Mouse (Mus musculus): ENCODE data around the gene Trdmt1. TPM values are rescaled to one million over a fixed set of nuclear protein-coding genes. Genes with fewer than 3 reads are reported as not detected.
A peak's percentile ranks its signal among the peaks of the same experiment; 100 is the strongest.

Trdmt1 gene
- polyA plus RNA-seq, 1 experiment from 2014 or later: 10.4 TPM

- no peaks in the 10 kb centered on the region for H3K9me3 ChIP-seq
Measured at GRCm38 (mm10) chr2:13527125-13527524, 17.3 kb downstream of the Trdmt1 start.

GRCm38 (mm10) chr2:13526205-13526604, 18.3 kb downstream of the Trdmt1 start:
- Histone ChIP-seq H3K36me3 (no peaks in the 10 kb centered on the region), H3K27me3 (no peaks in the 10 kb centered on the region), H3K4me1 (peaks cover 7% of the 10 kb centered on the region; the same call in 1 of the 2 replicates), H3K9me3 (no peaks in the 10 kb centered on the region), H3K4me2 (no peak overlapping the region), H3K27ac (no peak overlapping the region), H3K9ac (no peak overlapping the region), H3K4me3 (no peak overlapping the region)
- ATAC-seq (ENCODE audit: insufficient number of reproducible peaks, insufficient read depth, low FRiP score, low TSS enrichment, low read depth): no peak
- WGBS: 89% methylated on average over 2 of the region's 2 CpGs

More at GRCm38 (mm10) chr2:13527125-13527524, 17.3 kb downstream of the Trdmt1 start:
- Histone ChIP-seq H3K4me1 (peaks cover 7% of the 10 kb centered on the region; the same call in 1 of the 2 replicates), H3K4me2 (no peak overlapping the region), H3K36me3 (no peaks in the 10 kb centered on the region), H3K9ac (no peak overlapping the region), H3K4me3 (no peak overlapping the region), H3K27ac (no peak overlapping the region), H3K27me3 (no peaks in the 10 kb centered on the region)
- ATAC-seq (ENCODE audit: insufficient number of reproducible peaks, insufficient read depth, low FRiP score, low TSS enrichment, low read depth): no peak
- 58% methylated on average over 2 of the region's 2 CpGs for WGBS

- Histone ChIP-seq H3K9ac (no peak overlapping the region), H3K9me3 (no peaks in the 10 kb centered on the region), H3K27me3 (no peaks in the 10 kb centered on the region), H3K36me3 (peaks cover 6% of the 10 kb centered on the region; the same call in 1 of the 2 replicates), H3K27ac (no peak overlapping the region), H3K4me3 (no peak overlapping the region), H3K4me2 (no peak overlapping the region), H3K4me1 (peaks cover 7% of the 10 kb centered on the region; the same call in 1 of the 2 replicates)
- 49% methylated on average over 8 of the region's 8 CpGs for WGBS
- ATAC-seq (ENCODE audit: insufficient number of reproducible peaks, insufficient read depth, low FRiP score, low TSS enrichment, low read depth): 0 out of 2 replicates have a peak, but pooled peaks have one; percentile 37
Measured at GRCm38 (mm10) chr2:13523540-13524456, 20.7 kb downstream of the Trdmt1 start.

- Histone ChIP-seq H3K4me3 (no peak overlapping the region), H3K4me2 (no peak overlapping the region), H3K27ac (no peak overlapping the region), H3K36me3 (peaks cover 8% of the 10 kb centered on the region; the same call in 1 of the 2 replicates), H3K9me3 (no peaks in the 10 kb centered on the region), H3K9ac (no peak overlapping the region), H3K4me1 (peaks cover 7% of the 10 kb centered on the region; the same call in 1 of the 2 replicates), H3K27me3 (no peaks in the 10 kb centered on the region)
- 68% methylated on average over 8 of the region's 8 CpGs for WGBS
- ATAC-seq (ENCODE audit: insufficient number of reproducible peaks, insufficient read depth, low FRiP score, low TSS enrichment, low read depth): no peak
Measured at GRCm38 (mm10) chr2:13522106-13522505, 22.4 kb downstream of the Trdmt1 start.

- Histone ChIP-seq H3K27ac (no peak overlapping the region), H3K36me3 (peaks cover 11% of the 10 kb centered on the region; the same call in 1 of the 2 replicates), H3K4me3 (no peak overlapping the region), H3K4me2 (no peak overlapping the region), H3K9ac (no peak overlapping the region), H3K27me3 (no peaks in the 10 kb centered on the region), H3K9me3 (no peaks in the 10 kb centered on the region), H3K4me1 (no peaks in the 10 kb centered on the region)
- ATAC-seq (ENCODE audit: insufficient number of reproducible peaks, insufficient read depth, low FRiP score, low TSS enrichment, low read depth): no peak
- 52% methylated on average over 4 of the region's 4 CpGs for WGBS
Measured at GRCm38 (mm10) chr2:13514949-13515348, 29.5 kb downstream of the Trdmt1 start.

- no peak overlapping the region for H3K4me2 ChIP-seq
- no peaks in the 10 kb centered on the region for H3K27me3 ChIP-seq
- H3K9me3 ChIP-seq: no peaks in the 10 kb centered on the region
- no peaks in the 10 kb centered on the region for H3K4me1 ChIP-seq
- WGBS: 84% methylated on average over 2 of the region's 2 CpGs
- ATAC-seq (ENCODE audit: insufficient number of reproducible peaks, insufficient read depth, low FRiP score, low TSS enrichment, low read depth): no peak
- H3K36me3 ChIP-seq: no peaks in the 10 kb centered on the region
- no peak overlapping the region for H3K9ac ChIP-seq
- H3K4me3 ChIP-seq: no peak overlapping the region
- H3K27ac ChIP-seq: no peak overlapping the region
Measured at GRCm38 (mm10) chr2:13502717-13503116, 41.8 kb downstream of the Trdmt1 start.

GRCm38 (mm10) chr2:13501553-13501952, 42.9 kb downstream of the Trdmt1 start:
- no peak overlapping the region for H3K4me2 ChIP-seq
- 63% methylated on average over 5 of the region's 5 CpGs for WGBS
- H3K9me3 ChIP-seq: no peaks in the 10 kb centered on the region
- H3K4me1 ChIP-seq: no peaks in the 10 kb centered on the region
- H3K27ac ChIP-seq: no peak overlapping the region
- no peaks in the 10 kb centered on the region for H3K27me3 ChIP-seq
- H3K4me3 ChIP-seq: no peak overlapping the region
- ATAC-seq (ENCODE audit: insufficient number of reproducible peaks, insufficient read depth, low FRiP score, low TSS enrichment, low read depth): no peak
- no peak overlapping the region for H3K9ac ChIP-seq
- no peaks in the 10 kb centered on the region for H3K36me3 ChIP-seq

GRCm38 (mm10) chr2:13500298-13500999, 44.0 kb downstream of the Trdmt1 start:
- H3K9ac ChIP-seq: no peak overlapping the region
- WGBS: 68% methylated on average over 5 of the region's 5 CpGs
- no peak for ATAC-seq (ENCODE audit: insufficient number of reproducible peaks, insufficient read depth, low FRiP score, low TSS enrichment, low read depth)
- no peak overlapping the region for H3K27ac ChIP-seq
- H3K4me1 ChIP-seq: no peaks in the 10 kb centered on the region
- H3K36me3 ChIP-seq: no peaks in the 10 kb centered on the region
- H3K9me3 ChIP-seq: no peaks in the 10 kb centered on the region
- no peak overlapping the region for H3K4me2 ChIP-seq
- no peaks in the 10 kb centered on the region for H3K27me3 ChIP-seq
- no peak overlapping the region for H3K4me3 ChIP-seq

GRCm38 (mm10) chr2:13499196-13499595, 45.3 kb downstream of the Trdmt1 start:
- H3K27me3 ChIP-seq: no peaks in the 10 kb centered on the region
- H3K27ac ChIP-seq: no peak overlapping the region
- H3K9ac ChIP-seq: no peak overlapping the region
- no peaks in the 10 kb centered on the region for H3K36me3 ChIP-seq
- H3K4me1 ChIP-seq: no peaks in the 10 kb centered on the region
- no peak overlapping the region for H3K4me2 ChIP-seq
- WGBS: 81% methylated on average over 7 of the region's 7 CpGs
- no peak overlapping the region for H3K4me3 ChIP-seq
- H3K9me3 ChIP-seq: no peaks in the 10 kb centered on the region
- no peak for ATAC-seq (ENCODE audit: insufficient number of reproducible peaks, insufficient read depth, low FRiP score, low TSS enrichment, low read depth)

GRCm38 (mm10) chr2:13496087-13496486, 48.4 kb downstream of the Trdmt1 start:
- 68% methylated on average over 2 of the region's 2 CpGs for WGBS
- Histone ChIP-seq H3K27ac (no peak overlapping the region), H3K4me1 (peaks cover 13% of the 10 kb centered on the region), H3K36me3 (no peaks in the 10 kb centered on the region), H3K4me3 (no peak overlapping the region), H3K4me2 (no peak overlapping the region), H3K9ac (no peak overlapping the region), H3K9me3 (no peaks in the 10 kb centered on the region), H3K27me3 (no peaks in the 10 kb centered on the region)
- no peak for ATAC-seq (ENCODE audit: insufficient number of reproducible peaks, insufficient read depth, low FRiP score, low TSS enrichment, low read depth)

GRCm38 (mm10) chr2:13492927-13493326, 51.5 kb downstream of the Trdmt1 start:
- WGBS: 45% methylated on average over 4 of the region's 4 CpGs
- no peaks in the 10 kb centered on the region for H3K27me3 ChIP-seq
- H3K36me3 ChIP-seq: no peaks in the 10 kb centered on the region
- no peak overlapping the region for H3K4me2 ChIP-seq
- no peak overlapping the region for H3K27ac ChIP-seq
- H3K9ac ChIP-seq: no peak overlapping the region
- ATAC-seq (ENCODE audit: insufficient number of reproducible peaks, insufficient read depth, low FRiP score, low TSS enrichment, low read depth): no peak
- peaks cover 13% of the 10 kb centered on the region for H3K4me1 ChIP-seq
- H3K9me3 ChIP-seq: no peaks in the 10 kb centered on the region
- no peak overlapping the region for H3K4me3 ChIP-seq
